Mouse (Mus musculus) frontal cortex, postnatal 10 days (tissue): ENCODE measurements around the gene Gatc.
A peak's percentile ranks its signal among the peaks of the same experiment; 100 is the strongest.
"Not testable (repeated sequence)": the region's sequence is repeated elsewhere in the genome, so short reads cannot be mapped to it uniquely, and the experiment has no call there.

Source experiments
- DNase-seq, 2 experiments: peaks; one replicate each; pipeline ENCODE4 v3.0.0; 2022; ENCODE audit warnings: low spot score in 2 of 2, mixed read lengths in 1 of 2

The Gatc gene

GRCm38 (mm10) chr5:115330955-115331354, 10.0 kb downstream of the Gatc start:
- DNase-seq = no peak

GRCm38 (mm10) chr5:115327610-115328548, 13.1 kb downstream of the Gatc start:
- DNase-seq = peak; percentile 53 to 56

GRCm38 (mm10) chr5:115326875-115327609, 13.9 kb downstream of the Gatc start, which contains the start of gene Srsf9:
Gene Srsf9 (plus strand): TSS chr5:115327177.
- DNase-seq = peak; percentile 89 to 94

GRCm38 (mm10) chr5:115326256-115326831, 14.6 kb downstream of the Gatc start:
- no peak for DNase-seq

GRCm38 (mm10) chr5:115319004-115319940, 21.7 kb downstream of the Gatc start:
- DNase-seq = peak; percentile 63 to 75

- DNase-seq = no peak
Observed at GRCm38 (mm10) chr5:115317645-115318328, 23.2 kb downstream of the Gatc start.

GRCm38 (mm10) chr5:115316968-115317644, 23.9 kb downstream of the Gatc start:
- no peak for DNase-seq

GRCm38 (mm10) chr5:115313668-115313943, 27.4 kb downstream of the Gatc start:
- DNase-seq = no peak

GRCm38 (mm10) chr5:115312816-115313667, 27.9 kb downstream of the Gatc start:
- no peak for DNase-seq

- no peak for DNase-seq
Observed at GRCm38 (mm10) chr5:115312354-115312753, 28.6 kb downstream of the Gatc start.

- not testable (repeated sequence) for DNase-seq
Observed at GRCm38 (mm10) chr5:115302190-115302589, 38.8 kb downstream of the Gatc start.

GRCm38 (mm10) chr5:115301615-115302014, 39.4 kb downstream of the Gatc start:
- no peak for DNase-seq

GRCm38 (mm10) chr5:115300792-115301614, 40.0 kb downstream of the Gatc start, which contains the start of gene Dynll1:
Gene Dynll1 (minus strand): TSS chr5:115300999.
- peak; percentile 97 to 100 for DNase-seq

GRCm38 (mm10) chr5:115300035-115300744, 40.8 kb downstream of the Gatc start:
- DNase-seq = peak in 1 of 2 experiments; percentile 58

- no peak for DNase-seq
Observed at GRCm38 (mm10) chr5:115296347-115296746, 44.6 kb downstream of the Gatc start.

GRCm38 (mm10) chr5:115294173-115294572, 46.8 kb downstream of the Gatc start:
- no peak for DNase-seq

- DNase-seq = no peak
Observed at GRCm38 (mm10) chr5:115284735-115285134, 56.2 kb downstream of the Gatc start.
